Mouse (Mus musculus) E14TG2a.4 (cell line): Measurements from ENCODE around the gene Cacna1a.

Experiments used
- CTCF ChIP-seq: conservative IDR thresholded peaks from 2 replicates; pipeline ENCODE4 v1.5.1; 2014; ENCODE audit warnings: low read length
- NANOG ChIP-seq: IDR thresholded peaks from 2 replicates; pipeline ENCODE4 v1.6.1; 2014; ENCODE audit warnings: borderline replicate concordance, low read length, mixed read lengths

GRCm38 (mm10) chr8:84661961-84662571 is 273.8 kb downstream of the Cacna1a start:
- TF ChIP-seq CTCF (no peak), NANOG (no peak)
